Mouse (Mus musculus) heart, embryonic 16.5 days (tissue): ENCODE measurements around the gene Gm17387. TPM values are rescaled to one million over a fixed set of nuclear protein-coding genes. Genes with fewer than 3 reads are reported as not detected.

ENCODE experiments used
- ATAC-seq: fragments of 200-750 bp; cut with Nextera tagmentation; replicated peaks from 2 replicates; pipeline ENCODE4 v1.8.0; 2017; ENCODE audit warnings: moderate number of reproducible peaks; ENCODE audit not compliant: insufficient read depth, low FRiP score; ENCODE audit errors: extremely low read depth
- H3K27ac ChIP-seq: fragments of 300-500 bp; sonication (generic); 2 replicates; pipeline ENCODE4 v1.5.1; 2014; ENCODE audit warnings: mild to moderate bottlenecking, low read length, control low read depth, moderate library complexity
- H3K27me3 ChIP-seq: fragments of 300-500 bp; sonication (generic); 2 replicates; pipeline ENCODE4 v1.6.1; 2014; ENCODE audit warnings: low read length, mixed read lengths; ENCODE audit not compliant: control insufficient read depth, insufficient read depth
- H3K36me3 ChIP-seq: fragments of 300-500 bp; sonication (generic); 2 replicates; pipeline ENCODE4 v1.6.1; 2014; ENCODE audit not compliant: control insufficient read depth, insufficient read depth
- H3K4me1 ChIP-seq: fragments of 300-500 bp; sonication (generic); 2 replicates; pipeline ENCODE4 v1.6.1; 2014; ENCODE audit warnings: low read length, mixed read lengths; ENCODE audit not compliant: control insufficient read depth, insufficient read depth
- H3K4me2 ChIP-seq: fragments of 300-500 bp; sonication (generic); 2 replicates; pipeline ENCODE4 v1.6.1; 2014; ENCODE audit warnings: low read depth, mild to moderate bottlenecking, control low read depth, low read length
- H3K4me3 ChIP-seq: fragments of 300-500 bp; sonication (generic); 2 replicates; pipeline ENCODE4 v1.5.1; 2014; ENCODE audit warnings: mild to moderate bottlenecking, control low read depth, low read length
- H3K9ac ChIP-seq: fragments of 300-500 bp; sonication (generic); 2 replicates; pipeline ENCODE4 v1.6.1; 2014; ENCODE audit warnings: low read length, control low read depth
- H3K9me3 ChIP-seq: fragments of 300-500 bp; sonication (generic); replicated peaks from 2 replicates; pipeline ENCODE4 v1.6.1; 2016; ENCODE audit warnings: low read length; ENCODE audit not compliant: control insufficient read depth
- WGBS: fragments of 180-500 bp; shearing (Covaris S2); extraction: QIAGEN DNeasy Blood & Tissue Kit; methylation state at CpG from one replicate; pipeline ENCODE4 v1.1.7; 2014; 5-methylcytosine and 5-hydroxymethylcytosine counted together
- polyA plus RNA-seq: library from polyadenylated mRNA; unstranded; fragments of >200 nt; fragmentation: Nextera tagmentation; extraction: Ambion mirVana; gene quantifications from 2 replicates; pipeline ENCODE4 v1.2.1, GENCODE M21; 2015

Gene Gm17387
- polyA plus RNA-seq, 1 experiment from 2014 or later, result not detected

GRCm38 (mm10) chr7:141052421-141052820 is 23.5 kb downstream of the Gm17387 start:
- no peaks in the 10 kb centered on the region for H3K36me3 ChIP-seq
- H3K4me2 ChIP-seq, result no peak overlapping the region
- WGBS, result 79% methylated on average over 2 of the region's 2 CpGs
- H3K4me1 ChIP-seq, result peaks cover 5% of the 10 kb centered on the region
- peaks cover 12% of the 10 kb centered on the region for H3K27me3 ChIP-seq
- peaks cover 3% of the 10 kb centered on the region for H3K9me3 ChIP-seq
- no peak overlapping the region for H3K9ac ChIP-seq
- H3K27ac ChIP-seq, result no peak overlapping the region
- H3K4me3 ChIP-seq, result no peak overlapping the region
- ATAC-seq, result no peak

- H3K36me3 ChIP-seq, result no peaks in the 10 kb centered on the region
- no peak overlapping the region for H3K9ac ChIP-seq
- peaks cover 5% of the 10 kb centered on the region; the same call in 1 of the 2 replicates for H3K4me1 ChIP-seq
- ATAC-seq, result no peak
- no peak overlapping the region for H3K4me2 ChIP-seq
- H3K27me3 ChIP-seq, result peaks cover 26% of the 10 kb centered on the region
- H3K27ac ChIP-seq, result no peak overlapping the region
- 75% methylated on average over 4 of the region's 4 CpGs for WGBS
- no peak overlapping the region for H3K4me3 ChIP-seq
- H3K9me3 ChIP-seq, result peaks cover 3% of the 10 kb centered on the region
Measured at GRCm38 (mm10) chr7:141055785-141056184, 26.9 kb downstream of the Gm17387 start.

DNA sequence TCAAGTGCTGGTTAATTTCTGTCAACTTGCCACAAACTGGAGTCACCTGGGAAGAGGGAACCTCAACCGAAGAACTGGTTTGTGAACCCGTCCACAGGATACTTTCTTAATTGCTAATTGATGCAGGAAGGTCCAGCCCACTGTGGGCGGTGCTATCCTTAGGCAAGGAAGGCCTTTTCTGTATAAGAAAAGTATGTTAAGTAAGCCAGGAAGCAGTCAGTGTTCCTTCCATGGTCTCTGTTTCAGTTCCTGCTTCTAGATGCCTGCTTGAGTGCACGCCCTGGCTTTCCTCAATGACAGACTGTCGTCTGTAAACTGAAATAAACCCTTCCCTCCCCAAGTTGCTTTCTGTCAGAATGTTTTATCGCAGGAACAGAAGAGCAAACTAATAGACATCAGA is 28.0 kb downstream of the Gm17387 start:
- 81% methylated on average over 6 of the region's 6 CpGs for WGBS
- Histone ChIP-seq H3K9ac (no peak overlapping the region), H3K27me3 (peaks cover 34% of the 10 kb centered on the region), H3K27ac (no peak overlapping the region), H3K4me1 (peaks cover 7% of the 10 kb centered on the region), H3K4me3 (no peak overlapping the region), H3K9me3 (peaks cover 3% of the 10 kb centered on the region), H3K4me2 (no peak overlapping the region), H3K36me3 (no peaks in the 10 kb centered on the region)
- no peak for ATAC-seq

GRCm38 (mm10) chr7:141057541-141057940 is 28.6 kb downstream of the Gm17387 start:
- Histone ChIP-seq H3K9me3 (peaks cover 3% of the 10 kb centered on the region), H3K4me1 (peaks cover 7% of the 10 kb centered on the region), H3K36me3 (no peaks in the 10 kb centered on the region), H3K4me3 (no peak overlapping the region), H3K27me3 (peaks cover 39% of the 10 kb centered on the region), H3K27ac (no peak overlapping the region), H3K9ac (no peak overlapping the region), H3K4me2 (no peak overlapping the region)
- 78% methylated on average over 1 of the region's 1 CpGs for WGBS
- ATAC-seq, result no peak

- H3K4me3 ChIP-seq, result no peak overlapping the region
- peaks cover 3% of the 10 kb centered on the region for H3K9me3 ChIP-seq
- no peaks in the 10 kb centered on the region for H3K36me3 ChIP-seq
- H3K27me3 ChIP-seq, result peaks cover 48% of the 10 kb centered on the region
- no peak overlapping the region for H3K9ac ChIP-seq
- no peak for ATAC-seq
- no peak overlapping the region for H3K4me2 ChIP-seq
- H3K4me1 ChIP-seq, result peaks cover 7% of the 10 kb centered on the region
- H3K27ac ChIP-seq, result no peak overlapping the region
- WGBS, result 79% methylated on average over 14 of the region's 14 CpGs
Measured at GRCm38 (mm10) chr7:141058601-141059341, 29.8 kb downstream of the Gm17387 start.

DNA sequence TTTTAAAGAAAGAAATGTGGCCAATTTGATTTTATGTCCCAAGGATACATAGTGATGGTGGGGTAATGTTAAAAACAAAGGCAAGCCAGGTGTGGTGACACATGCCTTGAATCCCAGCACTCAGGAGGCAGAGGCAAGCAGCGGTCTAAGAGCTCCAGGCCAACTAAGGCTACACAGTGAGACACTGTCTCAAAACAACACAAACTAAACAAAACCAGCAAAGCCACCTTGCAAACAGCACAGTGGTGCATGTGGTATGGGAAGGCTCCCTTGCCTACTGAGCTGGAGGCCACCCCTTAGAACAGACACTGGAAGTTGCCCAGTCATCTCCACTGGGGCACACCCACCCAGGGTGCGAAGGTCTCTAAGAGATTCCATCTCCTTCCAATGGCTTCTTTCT is 31.0 kb downstream of the Gm17387 start:
- H3K4me2 ChIP-seq, result no peak overlapping the region; the same call in 1 of the 2 replicates
- no peaks in the 10 kb centered on the region for H3K36me3 ChIP-seq
- peaks cover 7% of the 10 kb centered on the region for H3K4me1 ChIP-seq
- H3K9me3 ChIP-seq, result peaks cover 3% of the 10 kb centered on the region
- peaks cover 49% of the 10 kb centered on the region for H3K27me3 ChIP-seq
- H3K4me3 ChIP-seq, result no peak overlapping the region
- 70% methylated on average over 2 of the region's 2 CpGs for WGBS
- no peak overlapping the region for H3K27ac ChIP-seq
- H3K9ac ChIP-seq, result no peak overlapping the region
- ATAC-seq, result no peak

GRCm38 (mm10) chr7:141060426-141061242 is 31.7 kb downstream of the Gm17387 start, which contains the start of gene B4galnt4:
TSS of gene B4galnt4 (plus strand) at chr7:141061104.
- Histone ChIP-seq H3K4me3 (peak within 1 kb of the TSS; percentile 64), H3K27me3 (peaks cover 49% of the 10 kb centered on the region), H3K4me1 (peaks cover 7% of the 10 kb centered on the region), H3K27ac (no peak within 1 kb of the TSS), H3K9ac (peak within 1 kb of the TSS; percentile 65), H3K9me3 (peaks cover 2% of the 10 kb centered on the region), H3K36me3 (no peaks in the 10 kb centered on the region), H3K4me2 (peak within 1 kb of the TSS; percentile 94)
- under 1% methylated on average over 58 of the region's 72 CpGs for WGBS
- peak; percentile 73 for ATAC-seq

DNA sequence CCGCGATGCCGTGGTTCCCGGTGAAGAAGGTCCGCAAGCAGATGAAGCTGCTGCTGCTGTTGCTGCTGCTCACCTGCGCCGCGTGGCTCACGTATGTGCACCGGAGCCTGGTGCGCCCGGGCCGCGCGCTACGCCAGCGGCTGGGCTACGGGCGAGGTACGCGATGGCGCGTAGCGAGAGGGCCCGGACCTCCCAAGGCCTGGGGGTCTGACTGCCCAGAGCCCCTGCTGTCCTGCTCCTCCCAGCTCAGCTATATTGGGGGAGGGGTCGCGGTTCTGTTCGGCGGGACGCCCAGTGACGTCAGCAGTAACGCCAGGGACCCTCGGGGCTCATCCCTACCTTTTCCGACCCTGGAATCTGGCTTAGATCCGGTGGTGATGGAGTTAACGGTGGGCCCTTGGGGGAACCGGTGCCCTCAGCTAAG is 32.4 kb downstream of the Gm17387 start:
- peaks cover 53% of the 10 kb centered on the region for H3K27me3 ChIP-seq
- under 1% methylated on average over 37 of the region's 37 CpGs for WGBS
- H3K9ac ChIP-seq, result peak overlapping the region; percentile 65

GRCm38 (mm10) chr7:141062525-141062924 is 33.6 kb downstream of the Gm17387 start:
- no peak for ATAC-seq
- H3K27ac ChIP-seq, result no peak overlapping the region
- no peaks in the 10 kb centered on the region for H3K9me3 ChIP-seq
- no peak overlapping the region for H3K4me3 ChIP-seq
- peaks cover 7% of the 10 kb centered on the region for H3K4me1 ChIP-seq
- H3K27me3 ChIP-seq, result peaks cover 55% of the 10 kb centered on the region
- H3K9ac ChIP-seq, result no peak overlapping the region
- no peak overlapping the region for H3K4me2 ChIP-seq
- 72% methylated on average over 7 of the region's 7 CpGs for WGBS
- no peaks in the 10 kb centered on the region for H3K36me3 ChIP-seq

More for the DNA sequence above, 32.4 kb downstream of the Gm17387 start:
- Histone ChIP-seq H3K27ac (no peak overlapping the region), H3K4me3 (peak overlapping the region; percentile 64), H3K4me1 (peaks cover 7% of the 10 kb centered on the region), H3K36me3 (no peaks in the 10 kb centered on the region), H3K9me3 (no peaks in the 10 kb centered on the region), H3K4me2 (peak overlapping the region; percentile 94)
- ATAC-seq, result peak; percentile 23; the same call in 1 of the 2 replicates
